Mouse (Mus musculus) myocyte (in vitro differentiated cells): ENCODE measurements at regions not wholly inside any gene's neighbourhood (a gene's known extent, or its start where the extent isn't known, plus 50 kb on each side); places are given as distances from the start of the nearest gene placed in this dataset.

Source experiments
- MAX ChIP-seq: IDR thresholded peaks from one replicate; pipeline ENCODE4 v1.6.1; 2011; ENCODE audit warnings: low read depth, mild to moderate bottlenecking, control low read depth
- MYOD1 ChIP-seq, 3 experiments: IDR thresholded peaks; one replicate each; pipeline ENCODE4 v1.6.1; 2011; ENCODE audit warnings: control low read depth in 2 of 3, low read depth in 2 of 3, mild to moderate bottlenecking in 2 of 3, moderate library complexity in 1 of 3; ENCODE audit not compliant: insufficient read length in 2 of 3, control insufficient read depth in 1 of 3
- MYOG ChIP-seq, 3 experiments: IDR thresholded peaks; one replicate each; pipeline ENCODE4 v1.6.1; 2011; ENCODE audit warnings: control low read depth in 2 of 3, low read depth in 2 of 3, mild to moderate bottlenecking in 2 of 3; ENCODE audit not compliant: insufficient read length in 2 of 3, control insufficient read depth in 1 of 3, insufficient read depth in 1 of 3
- POLR2A ChIP-seq: IDR thresholded peaks from one replicate; pipeline ENCODE4 v1.6.1; 2011; ENCODE audit warnings: low read depth, mild to moderate bottlenecking, control low read depth, moderate library complexity; ENCODE audit not compliant: insufficient read length
- POLR2AphosphoS2 ChIP-seq: IDR thresholded peaks from one replicate; pipeline ENCODE4 v1.6.1; 2011; ENCODE audit warnings: low read depth, control low read depth; ENCODE audit not compliant: insufficient read length
- TCF12 ChIP-seq: IDR thresholded peaks from one replicate; pipeline ENCODE4 v1.6.1; 2011; ENCODE audit warnings: mild to moderate bottlenecking, control low read depth; ENCODE audit not compliant: poor library complexity, insufficient read depth, severe bottlenecking
- TCF3 ChIP-seq: IDR thresholded peaks from one replicate; pipeline ENCODE4 v1.6.1; 2011; ENCODE audit warnings: low read depth, control low read depth; ENCODE audit not compliant: insufficient read length
- USF1 ChIP-seq: IDR thresholded peaks from one replicate; pipeline ENCODE4 v1.6.1; 2011; ENCODE audit warnings: low read depth, mild to moderate bottlenecking, control low read depth, moderate library complexity

DNA sequence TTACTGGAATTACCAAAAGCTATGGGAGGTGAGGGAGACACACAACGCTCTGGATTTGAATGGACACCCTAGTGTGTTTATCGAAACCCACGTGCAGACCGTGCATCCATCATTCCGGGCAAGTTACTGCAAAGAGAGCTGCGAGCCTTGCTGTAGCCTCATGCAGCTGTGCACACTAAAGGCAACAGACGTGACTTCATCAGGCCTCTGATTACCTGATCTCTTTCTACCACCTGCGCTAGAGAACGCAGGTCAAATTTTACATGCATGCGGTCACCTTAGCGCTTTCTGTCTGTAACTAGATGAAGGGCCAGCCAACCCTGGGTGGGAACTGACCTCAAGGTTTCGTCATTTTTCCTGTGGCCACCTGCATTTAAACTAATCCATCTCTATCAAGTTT is 172.6 kb downstream of the Lrig3 start:
- TF ChIP-seq MAX = no peak
- TF ChIP-seq POLR2A = no peak
- no peak for TF ChIP-seq USF1
- no peak for TF ChIP-seq TCF12
- no peak for TF ChIP-seq MYOG (IDR thresholded peaks at IDR 0.05; ENCODE audit: control insufficient read depth in 1 of 3, insufficient read depth in 1 of 3, insufficient read length in 2 of 3, low read depth in 2 of 3)
- TF ChIP-seq TCF3 = no peak
- no peak for TF ChIP-seq POLR2AphosphoS2
- no peak for TF ChIP-seq MYOD1 (IDR thresholded peaks at IDR 0.05; ENCODE audit: control insufficient read depth in 1 of 3, insufficient read length in 2 of 3, low read depth in 2 of 3)
